Mouse (Mus musculus) limb, embryonic 14.5 days (tissue): ENCODE data around the gene Gm3424. TPM values are rescaled to one million over a fixed set of nuclear protein-coding genes. Genes with fewer than 3 reads are reported as not detected.
"Not testable (repeated sequence)": the region's sequence is repeated elsewhere in the genome, so short reads cannot be mapped to it uniquely, and the experiment has no call there.

Experiments used
- ATAC-seq: fragments of 200-750 bp; cut with Nextera tagmentation; 2 replicates; pipeline ENCODE4 v1.8.0; 2017; ENCODE audit warnings: low read depth, moderate number of reproducible peaks, moderate TSS enrichment; ENCODE audit not compliant: low FRiP score
- DNase-seq: peaks from one replicate; pipeline ENCODE4 v3.0.0-alpha.2; 2015; ENCODE audit warnings: low spot score
- H3K27ac ChIP-seq: fragments of 300-500 bp; sonication (generic); replicated peaks from 2 replicates; pipeline ENCODE4 v1.5.1; 2014; ENCODE audit warnings: low read depth, mild to moderate bottlenecking, low read length, moderate library complexity, mixed read lengths
- H3K27me3 ChIP-seq: fragments of 300-500 bp; sonication (generic); 2 replicates; pipeline ENCODE4 v1.6.1; 2014; ENCODE audit warnings: low read length, mixed read lengths; ENCODE audit not compliant: control insufficient read depth, insufficient read depth
- H3K36me3 ChIP-seq: fragments of 300-500 bp; sonication (generic); 2 replicates; pipeline ENCODE4 v1.6.1; 2014; ENCODE audit warnings: mild to moderate bottlenecking, low read length, moderate library complexity, mixed read lengths; ENCODE audit not compliant: control insufficient read depth, insufficient read depth
- H3K4me1 ChIP-seq: fragments of 300-500 bp; sonication (generic); 2 replicates; pipeline ENCODE4 v1.6.1; 2014; ENCODE audit warnings: antibody characterized with exemption, low read length, mixed read lengths; ENCODE audit not compliant: control insufficient read depth, insufficient read depth
- H3K4me2 ChIP-seq: fragments of 300-500 bp; sonication (generic); replicated peaks from 2 replicates; pipeline ENCODE4 v1.6.1; 2014; ENCODE audit warnings: low read depth, mild to moderate bottlenecking, low read length, moderate library complexity; ENCODE audit not compliant: severe bottlenecking
- H3K4me3 ChIP-seq: fragments of 300-500 bp; sonication (generic); replicated peaks from 2 replicates; pipeline ENCODE4 v1.5.1; 2014; ENCODE audit warnings: low read length
- H3K9ac ChIP-seq: fragments of 300-500 bp; sonication (generic); 2 replicates; pipeline ENCODE4 v1.6.1; 2014; ENCODE audit warnings: mild to moderate bottlenecking, low read depth, low read length, moderate library complexity; ENCODE audit not compliant: severe bottlenecking
- H3K9me3 ChIP-seq: fragments of 300-500 bp; sonication (generic); 2 replicates; pipeline ENCODE4 v1.6.1; 2016; ENCODE audit warnings: low read length; ENCODE audit not compliant: control insufficient read depth
- WGBS: fragments of 180-500 bp; shearing (Covaris S2); extraction: QIAGEN DNeasy Blood & Tissue Kit; methylation state at CpG from one replicate; pipeline ENCODE4 v1.1.7; 2014; 5-methylcytosine and 5-hydroxymethylcytosine counted together
- polyA plus RNA-seq, 2 experiments: library from polyadenylated mRNA; depleted of rRNA in 1 of 2; stranded (reverse) in 1 of 2; unstranded in 1 of 2; fragments of >200 nt; fragmentation: Nextera tagmentation in 1 of 2; extraction: Ambion mirVana in 1 of 2; gene quantifications; 2 replicates each; pipeline versions ENCODE4 v1.2.1 to v1.2.3; 2012 to 2014

Gm3424 gene
- polyA plus RNA-seq (2012; rRNA removed) (not detected in 2 replicates), polyA plus RNA-seq (2014; fragmentation: Nextera tagmentation; extraction: Ambion mirVana) (not detected in 2 replicates)

- not testable (repeated sequence) for H3K9me3 ChIP-seq, H3K4me3 ChIP-seq, DNase-seq, H3K36me3 ChIP-seq, H3K4me1 ChIP-seq, H3K27ac ChIP-seq, H3K4me2 ChIP-seq, ATAC-seq, H3K27me3 ChIP-seq, H3K9ac ChIP-seq
- no CpG with 5 or more reads among the region's 3 CpGs for WGBS
These were observed at the start of gene Gm3424 for GRCm38 (mm10) chr14:5830229-5830628. Gm3424 (minus strand) TSS chr14:5830329.

GRCm38 (mm10) chr14:5879791-5880190 is 49.7 kb upstream of the Gm3424 start:
- H3K27me3 ChIP-seq, H3K27ac ChIP-seq, ATAC-seq, H3K9ac ChIP-seq, H3K36me3 ChIP-seq, DNase-seq, H3K4me1 ChIP-seq, H3K9me3 ChIP-seq: not testable (repeated sequence)
- Histone ChIP-seq H3K4me2 (peak overlapping the region; percentile 46), H3K4me3 (peak overlapping the region; percentile 22)
- WGBS, result 0% methylated on average over 6 of the region's 28 CpGs

- H3K4me1 ChIP-seq, H3K4me3 ChIP-seq, ATAC-seq, H3K27me3 ChIP-seq, H3K27ac ChIP-seq, H3K9ac ChIP-seq, H3K36me3 ChIP-seq, H3K9me3 ChIP-seq, H3K4me2 ChIP-seq: not testable (repeated sequence)
- 5% methylated on average over 5 of the region's 11 CpGs for WGBS
- DNase-seq, result peak; percentile 51
These were observed 49.0 kb upstream of the Gm3424 start for GRCm38 (mm10) chr14:5879136-5879535.

DNA sequence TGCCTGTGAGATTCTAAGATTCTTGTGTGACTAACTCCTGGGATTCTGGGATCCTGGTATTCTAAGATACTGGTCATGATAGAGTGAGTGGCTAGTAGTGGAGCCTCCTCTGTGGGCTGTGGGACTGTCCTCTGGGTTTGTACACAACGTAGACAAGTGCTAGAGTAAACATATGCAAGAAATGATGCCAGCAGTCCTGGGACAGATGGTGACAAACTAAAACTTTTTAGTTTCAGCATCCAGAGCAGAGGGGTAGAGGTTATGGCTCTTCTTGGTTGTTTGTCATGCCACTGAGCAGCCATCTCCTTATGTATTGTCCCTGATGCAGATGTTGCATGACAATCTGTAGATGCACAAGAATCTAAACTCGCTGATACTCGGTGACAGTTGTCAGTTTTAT is 25.8 kb upstream of the Gm3424 start:
- not testable (repeated sequence) for ATAC-seq, H3K27me3 ChIP-seq, H3K4me3 ChIP-seq, DNase-seq, H3K9me3 ChIP-seq, H3K4me2 ChIP-seq, H3K4me1 ChIP-seq, H3K27ac ChIP-seq, H3K36me3 ChIP-seq, H3K9ac ChIP-seq
- 77% methylated on average over 3 of the region's 3 CpGs for WGBS

DNA sequence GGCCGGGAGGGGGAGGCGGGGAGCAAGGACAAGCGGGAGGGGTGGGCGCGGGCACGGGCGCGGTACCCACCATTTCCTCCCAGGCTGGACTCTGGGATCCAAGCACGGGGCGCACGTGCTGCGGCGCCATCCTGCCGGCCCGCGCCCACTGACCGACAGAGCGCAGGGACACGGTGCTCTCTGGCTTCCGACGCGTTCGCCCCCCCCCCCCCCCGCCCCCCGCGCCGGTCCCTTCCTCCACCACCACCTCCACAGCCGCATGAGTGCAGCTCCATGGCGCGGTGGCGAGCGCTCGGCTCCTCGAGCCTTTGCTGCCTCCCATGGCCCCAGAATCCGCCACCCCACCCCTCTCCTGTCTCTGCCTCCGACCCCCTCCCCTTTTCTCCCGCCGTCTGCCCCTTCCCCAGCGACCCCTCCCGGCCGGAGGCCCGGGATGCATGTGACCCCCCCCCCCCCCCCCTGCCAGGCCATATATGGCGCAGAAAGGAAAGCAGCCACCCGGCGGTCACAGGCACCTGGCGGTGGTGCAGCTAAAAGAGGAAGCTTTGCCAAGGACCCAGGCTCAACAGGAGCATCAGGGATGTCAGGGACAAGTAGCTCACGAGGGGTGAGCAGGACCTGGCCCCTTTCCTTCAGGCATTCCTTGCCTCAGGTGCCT is 17.3 kb downstream of the Gm3424 start:
- not testable (repeated sequence) for H3K9me3 ChIP-seq, H3K4me1 ChIP-seq, H3K4me2 ChIP-seq, H3K27ac ChIP-seq, H3K36me3 ChIP-seq, DNase-seq, H3K27me3 ChIP-seq, H3K4me3 ChIP-seq, ATAC-seq, H3K9ac ChIP-seq
- no CpG with 5 or more reads among the region's 47 CpGs for WGBS

DNA sequence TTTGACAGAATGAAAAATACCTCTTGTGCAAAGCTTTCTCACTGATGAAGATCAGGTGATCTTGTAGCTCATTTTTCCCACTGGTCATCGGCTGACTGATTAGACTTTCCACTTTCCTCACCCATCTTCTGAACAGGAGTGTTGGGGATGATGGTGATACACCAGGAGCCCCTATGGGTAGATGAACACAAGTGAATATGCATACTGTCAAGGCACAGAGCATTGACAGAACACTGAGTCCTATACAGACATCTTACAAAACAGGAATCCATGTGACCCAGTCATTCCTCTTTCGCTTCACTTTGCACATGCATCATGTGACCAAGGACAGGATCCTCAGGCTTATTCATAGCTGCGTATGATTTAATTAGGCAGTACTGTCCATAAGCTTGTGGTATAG is 22.2 kb downstream of the Gm3424 start, which contains the start of gene Gm3383:
Gene Gm3383, minus strand, starts transcription at position 101 of the 400 bp plus-strand sequence.
- not testable (repeated sequence) for H3K4me3 ChIP-seq, H3K36me3 ChIP-seq, H3K4me1 ChIP-seq, H3K9ac ChIP-seq, ATAC-seq, H3K27me3 ChIP-seq, H3K9me3 ChIP-seq, DNase-seq, H3K27ac ChIP-seq, H3K4me2 ChIP-seq
- WGBS, result no CpG with 5 or more reads among the region's 3 CpGs

Other genes starting within 250 kb of the Gm3424 start
- gene Gm8265, start 197.3 kb downstream of the Gm3424 start, polyA plus RNA-seq (2012; rRNA removed), result not detected in 2 replicates
- gene Gm8265, start 197.3 kb downstream of the Gm3424 start, polyA plus RNA-seq (2014; fragmentation: Nextera tagmentation; extraction: Ambion mirVana), result not detected in 2 replicates
- not detected in 2 replicates for gene Gm9603, start 142.9 kb downstream of the Gm3424 start, polyA plus RNA-seq (2012; rRNA removed)
- not detected in 2 replicates for gene Gm9603, start 142.9 kb downstream of the Gm3424 start, polyA plus RNA-seq (2014; fragmentation: Nextera tagmentation; extraction: Ambion mirVana)
- gene Gm3373, start 88.8 kb downstream of the Gm3424 start, polyA plus RNA-seq (2012; rRNA removed), result 0.40 and 0.53 TPM in 2 replicates
- 0.23 TPM in 1 of 2 replicates, not detected in the other for gene Gm3373, start 88.8 kb downstream of the Gm3424 start, polyA plus RNA-seq (2014; fragmentation: Nextera tagmentation; extraction: Ambion mirVana)
- gene Gm3383, start 22.3 kb downstream of the Gm3424 start, polyA plus RNA-seq (2012; rRNA removed), result 2.3 and 2.5 TPM in 2 replicates
- gene Gm3383, start 22.3 kb downstream of the Gm3424 start, polyA plus RNA-seq (2014; fragmentation: Nextera tagmentation; extraction: Ambion mirVana), result 0.70 and 1.1 TPM in 2 replicates
- 0.06 TPM in 2 replicates for gene Gm8237, start 50.1 kb upstream of the Gm3424 start, polyA plus RNA-seq (2012; rRNA removed)
- 0.36 TPM in 1 of 2 replicates, not detected in the other for gene Gm8237, start 50.1 kb upstream of the Gm3424 start, polyA plus RNA-seq (2014; fragmentation: Nextera tagmentation; extraction: Ambion mirVana)
- gene Gm3248, start 131.4 kb upstream of the Gm3424 start, polyA plus RNA-seq (2012; rRNA removed), result 0.44 and 0.49 TPM in 2 replicates
- 0.10 TPM in 1 of 2 replicates, not detected in the other for gene Gm3248, start 131.4 kb upstream of the Gm3424 start, polyA plus RNA-seq (2014; fragmentation: Nextera tagmentation; extraction: Ambion mirVana)
- gene Gm3453, start 148.8 kb upstream of the Gm3424 start, polyA plus RNA-seq (2012; rRNA removed), result not detected in 2 replicates
- not detected in 2 replicates for gene Gm3453, start 148.8 kb upstream of the Gm3424 start, polyA plus RNA-seq (2014; fragmentation: Nextera tagmentation; extraction: Ambion mirVana)
- not detected in 2 replicates for gene Gm6337, start 227.9 kb upstream of the Gm3424 start, polyA plus RNA-seq (2012; rRNA removed)
- not detected in 2 replicates for gene Gm6337, start 227.9 kb upstream of the Gm3424 start, polyA plus RNA-seq (2014; fragmentation: Nextera tagmentation; extraction: Ambion mirVana)